Mouse (Mus musculus): Measurements from ENCODE around the gene Ldlrad3. TPM values are rescaled to one million over a fixed set of nuclear protein-coding genes. Genes with fewer than 3 reads are reported as not detected.

Gene Ldlrad3
- polyA plus RNA-seq, 1 experiment from 2014 or later = 50.0 TPM

GRCm38 (mm10) chr2:101950716-101951520 is 235.3 kb downstream of the Ldlrad3 start:
- Histone ChIP-seq H3K27ac (ENCODE audit: low read length) (no peak overlapping the region), H3K36me3 (ENCODE audit: control insufficient read depth, insufficient read depth, low read length) (0 out of 2 replicates have a peak, but pooled peaks cover 3% of the 10 kb centered on the region), H3K9me3 (replicated peaks; ENCODE audit: control insufficient read depth, low read length) (no peaks in the 10 kb centered on the region), H3K27me3 (ENCODE audit: control insufficient read depth, insufficient read depth, low read length) (no peaks in the 10 kb centered on the region), H3K4me1 (ENCODE audit: control insufficient read depth, insufficient read depth, low read length) (no peaks in the 10 kb centered on the region), H3K9ac (ENCODE audit: low read length) (no peak overlapping the region), H3K4me3 (replicated peaks; ENCODE audit: low read length) (no peak overlapping the region), H3K4me2 (ENCODE audit: low read depth, low read length) (no peak overlapping the region)
- WGBS = 58% methylated on average over 7 of the region's 7 CpGs
- no peak for ATAC-seq (ENCODE audit: insufficient read depth, low FRiP score)

GRCm38 (mm10) chr2:101935006-101935405 is 251.2 kb downstream of the Ldlrad3 start:
- no peaks in the 10 kb centered on the region for H3K27me3 ChIP-seq (ENCODE audit: control insufficient read depth, insufficient read depth, low read length)
- no peak overlapping the region for H3K4me2 ChIP-seq (ENCODE audit: low read depth, low read length)
- ATAC-seq (ENCODE audit: insufficient read depth, low FRiP score) = no peak
- H3K27ac ChIP-seq (ENCODE audit: low read length) = no peak overlapping the region
- 53% methylated on average over 1 of the region's 1 CpGs for WGBS
- H3K4me3 ChIP-seq (replicated peaks; ENCODE audit: low read length) = no peak overlapping the region
- 0 out of 2 replicates have a peak, but pooled peaks cover 3% of the 10 kb centered on the region for H3K4me1 ChIP-seq (ENCODE audit: control insufficient read depth, insufficient read depth, low read length)
- H3K36me3 ChIP-seq (ENCODE audit: control insufficient read depth, insufficient read depth, low read length) = no peaks in the 10 kb centered on the region
- H3K9ac ChIP-seq (ENCODE audit: low read length) = no peak overlapping the region
- no peaks in the 10 kb centered on the region for H3K9me3 ChIP-seq (replicated peaks; ENCODE audit: control insufficient read depth, low read length)

GRCm38 (mm10) chr2:101933301-101933700 is 252.9 kb downstream of the Ldlrad3 start:
- no peaks in the 10 kb centered on the region for H3K36me3 ChIP-seq (ENCODE audit: control insufficient read depth, insufficient read depth, low read length)
- no peaks in the 10 kb centered on the region for H3K27me3 ChIP-seq (ENCODE audit: control insufficient read depth, insufficient read depth, low read length)
- H3K4me2 ChIP-seq (ENCODE audit: low read depth, low read length) = no peak overlapping the region
- no peak for ATAC-seq (ENCODE audit: insufficient read depth, low FRiP score)
- no peak overlapping the region for H3K9ac ChIP-seq (ENCODE audit: low read length)
- no peaks in the 10 kb centered on the region for H3K9me3 ChIP-seq (replicated peaks; ENCODE audit: control insufficient read depth, low read length)
- H3K4me1 ChIP-seq (ENCODE audit: control insufficient read depth, insufficient read depth, low read length) = 0 out of 2 replicates have a peak, but pooled peaks cover 3% of the 10 kb centered on the region
- no peak overlapping the region for H3K27ac ChIP-seq (ENCODE audit: low read length)
- no peak overlapping the region for H3K4me3 ChIP-seq (replicated peaks; ENCODE audit: low read length)
- WGBS = 84% methylated on average over 3 of the region's 3 CpGs

- Histone ChIP-seq H3K4me1 (ENCODE audit: control insufficient read depth, insufficient read depth, low read length) (0 out of 2 replicates have a peak, but pooled peaks cover 3% of the 10 kb centered on the region), H3K9ac (ENCODE audit: low read length) (no peak overlapping the region), H3K9me3 (replicated peaks; ENCODE audit: control insufficient read depth, low read length) (no peaks in the 10 kb centered on the region), H3K27ac (ENCODE audit: low read length) (no peak overlapping the region), H3K27me3 (ENCODE audit: control insufficient read depth, insufficient read depth, low read length) (no peaks in the 10 kb centered on the region), H3K4me3 (replicated peaks; ENCODE audit: low read length) (no peak overlapping the region), H3K4me2 (ENCODE audit: low read depth, low read length) (no peak overlapping the region), H3K36me3 (ENCODE audit: control insufficient read depth, insufficient read depth, low read length) (no peaks in the 10 kb centered on the region)
- ATAC-seq (ENCODE audit: insufficient read depth, low FRiP score) = 0 out of 2 replicates have a peak, but pooled peaks have one; percentile 43
- 72% methylated on average over 14 of the region's 14 CpGs for WGBS
Observed at GRCm38 (mm10) chr2:101932169-101932936, 253.8 kb downstream of the Ldlrad3 start.

GRCm38 (mm10) chr2:101925591-101926188 is 260.5 kb downstream of the Ldlrad3 start:
- ATAC-seq (ENCODE audit: insufficient read depth, low FRiP score) = no peak
- WGBS = 83% methylated on average over 12 of the region's 12 CpGs

GRCm38 (mm10) chr2:101925183-101925582 is 261.0 kb downstream of the Ldlrad3 start:
- H3K9me3 ChIP-seq (replicated peaks; ENCODE audit: control insufficient read depth, low read length) = no peaks in the 10 kb centered on the region
- 76% methylated on average over 3 of the region's 3 CpGs for WGBS
- no peaks in the 10 kb centered on the region for H3K27me3 ChIP-seq (ENCODE audit: control insufficient read depth, insufficient read depth, low read length)
- no peaks in the 10 kb centered on the region for H3K36me3 ChIP-seq (ENCODE audit: control insufficient read depth, insufficient read depth, low read length)
- ATAC-seq (ENCODE audit: insufficient read depth, low FRiP score) = no peak
- H3K4me1 ChIP-seq (ENCODE audit: control insufficient read depth, insufficient read depth, low read length) = no peaks in the 10 kb centered on the region
- no peak overlapping the region for H3K4me3 ChIP-seq (replicated peaks; ENCODE audit: low read length)
- H3K9ac ChIP-seq (ENCODE audit: low read length) = no peak overlapping the region
- no peak overlapping the region for H3K4me2 ChIP-seq (ENCODE audit: low read depth, low read length)
- no peak overlapping the region for H3K27ac ChIP-seq (ENCODE audit: low read length)

More at GRCm38 (mm10) chr2:101925591-101926188, 260.5 kb downstream of the Ldlrad3 start:
- H3K4me1 ChIP-seq (ENCODE audit: control insufficient read depth, insufficient read depth, low read length) = no peaks in the 10 kb centered on the region
- H3K9ac ChIP-seq (ENCODE audit: low read length) = no peak overlapping the region
- no peaks in the 10 kb centered on the region for H3K27me3 ChIP-seq (ENCODE audit: control insufficient read depth, insufficient read depth, low read length)
- no peak overlapping the region for H3K27ac ChIP-seq (ENCODE audit: low read length)
- H3K4me3 ChIP-seq (replicated peaks; ENCODE audit: low read length) = no peak overlapping the region
- no peaks in the 10 kb centered on the region for H3K36me3 ChIP-seq (ENCODE audit: control insufficient read depth, insufficient read depth, low read length)
- H3K9me3 ChIP-seq (replicated peaks; ENCODE audit: control insufficient read depth, low read length) = no peaks in the 10 kb centered on the region
- H3K4me2 ChIP-seq (ENCODE audit: low read depth, low read length) = no peak overlapping the region

- Histone ChIP-seq H3K4me1 (ENCODE audit: control insufficient read depth, insufficient read depth, low read length) (no peaks in the 10 kb centered on the region), H3K4me3 (replicated peaks; ENCODE audit: low read length) (no peak overlapping the region), H3K36me3 (ENCODE audit: control insufficient read depth, insufficient read depth, low read length) (no peaks in the 10 kb centered on the region), H3K4me2 (ENCODE audit: low read depth, low read length) (peak overlapping the region; percentile 19; the same call in 1 of the 2 replicates), H3K27me3 (ENCODE audit: control insufficient read depth, insufficient read depth, low read length) (no peaks in the 10 kb centered on the region), H3K9ac (ENCODE audit: low read length) (no peak overlapping the region), H3K27ac (ENCODE audit: low read length) (0 out of 2 replicates have a peak overlapping the region, but pooled peaks have one; percentile 40), H3K9me3 (replicated peaks; ENCODE audit: control insufficient read depth, low read length) (no peaks in the 10 kb centered on the region)
- 55% methylated on average over 4 of the region's 4 CpGs for WGBS
- ATAC-seq (ENCODE audit: insufficient read depth, low FRiP score) = peak; percentile 86
Observed at GRCm38 (mm10) chr2:101923181-101923580, 263.0 kb downstream of the Ldlrad3 start.

GRCm38 (mm10) chr2:101922302-101922701 is 263.9 kb downstream of the Ldlrad3 start:
- 93% methylated on average over 4 of the region's 4 CpGs for WGBS
- no peak for ATAC-seq (ENCODE audit: insufficient read depth, low FRiP score)
- H3K4me1 ChIP-seq (ENCODE audit: control insufficient read depth, insufficient read depth, low read length) = no peaks in the 10 kb centered on the region
- no peak overlapping the region for H3K4me3 ChIP-seq (replicated peaks; ENCODE audit: low read length)
- no peak overlapping the region for H3K9ac ChIP-seq (ENCODE audit: low read length)
- no peak overlapping the region for H3K4me2 ChIP-seq (ENCODE audit: low read depth, low read length)
- no peaks in the 10 kb centered on the region for H3K9me3 ChIP-seq (replicated peaks; ENCODE audit: control insufficient read depth, low read length)
- H3K36me3 ChIP-seq (ENCODE audit: control insufficient read depth, insufficient read depth, low read length) = no peaks in the 10 kb centered on the region
- no peak overlapping the region for H3K27ac ChIP-seq (ENCODE audit: low read length)
- no peaks in the 10 kb centered on the region for H3K27me3 ChIP-seq (ENCODE audit: control insufficient read depth, insufficient read depth, low read length)

All from stomach, embryonic 16.5 days (tissue).